Mouse (Mus musculus) R1 (cell line): ENCODE results near the gene Atg4a-ps.
A peak's percentile ranks its signal among the peaks of the same experiment; 100 is the strongest.

Experiments
- DNase-seq: peaks from one replicate; pipeline ENCODE4 v3.0.0-alpha.2; 2018; ENCODE audit warnings: low read depth, low spot score

The Atg4a-ps gene

DNA sequence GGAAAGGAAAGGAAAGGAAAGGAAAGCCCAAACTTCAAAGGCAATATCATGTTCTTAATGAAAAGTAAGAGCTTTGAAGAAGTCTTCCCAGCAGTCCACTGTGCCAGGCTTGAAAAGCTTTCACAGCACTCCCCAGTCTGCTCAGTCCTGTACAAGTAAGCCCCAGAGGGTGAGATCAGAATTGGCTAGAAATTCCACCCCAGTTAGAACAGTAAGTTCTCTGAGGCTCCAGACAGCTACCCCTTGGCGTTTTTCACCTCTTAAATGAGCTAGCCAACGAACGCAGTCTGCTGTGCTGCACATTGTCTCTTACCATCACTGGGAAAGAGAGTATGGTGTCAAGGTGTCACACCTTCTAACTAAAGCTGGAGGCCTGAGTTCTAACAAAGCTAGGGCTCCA is 18.2 kb downstream of the Atg4a-ps start:
- no peak for DNase-seq

DNA sequence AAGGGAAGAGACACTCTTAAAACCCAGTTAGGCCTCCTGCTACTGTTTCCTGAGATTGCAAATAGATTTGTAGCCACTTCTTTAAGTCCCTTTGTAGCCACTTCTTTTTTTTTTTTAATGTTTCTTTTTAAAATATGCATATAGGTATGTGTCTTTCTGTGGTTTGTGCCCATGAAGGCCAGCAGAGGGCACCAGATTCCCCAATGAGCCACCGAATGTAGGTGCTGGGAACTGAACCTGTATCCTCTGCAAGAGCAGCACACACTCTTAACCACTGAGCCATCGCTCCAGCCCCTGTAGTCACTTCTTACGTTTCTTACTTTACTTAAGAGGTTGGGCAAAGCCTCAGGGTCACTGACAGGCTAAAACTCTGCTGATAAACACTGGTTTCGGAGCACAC is 19.4 kb downstream of the Atg4a-ps start:
- DNase-seq, result peak; percentile 58

DNA sequence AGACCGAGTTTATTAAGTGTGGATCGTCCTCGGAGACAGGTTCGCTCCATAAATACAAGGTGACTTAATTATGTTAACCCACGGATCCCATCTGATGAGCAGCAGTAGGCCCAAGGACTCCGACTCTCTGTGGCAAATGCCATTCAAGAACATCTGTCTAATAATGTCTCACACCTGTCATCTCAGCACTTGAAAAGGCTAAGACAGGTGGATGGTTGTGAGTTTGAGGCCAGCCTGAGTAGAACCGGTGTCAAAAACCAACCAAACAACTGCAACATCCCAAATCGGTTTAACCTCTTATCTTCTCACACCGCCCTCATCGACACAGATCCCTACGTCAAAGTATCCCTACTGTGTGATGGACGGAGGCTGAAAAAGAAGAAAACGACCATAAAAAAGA is 20.7 kb downstream of the Atg4a-ps start:
- no peak for DNase-seq

DNA sequence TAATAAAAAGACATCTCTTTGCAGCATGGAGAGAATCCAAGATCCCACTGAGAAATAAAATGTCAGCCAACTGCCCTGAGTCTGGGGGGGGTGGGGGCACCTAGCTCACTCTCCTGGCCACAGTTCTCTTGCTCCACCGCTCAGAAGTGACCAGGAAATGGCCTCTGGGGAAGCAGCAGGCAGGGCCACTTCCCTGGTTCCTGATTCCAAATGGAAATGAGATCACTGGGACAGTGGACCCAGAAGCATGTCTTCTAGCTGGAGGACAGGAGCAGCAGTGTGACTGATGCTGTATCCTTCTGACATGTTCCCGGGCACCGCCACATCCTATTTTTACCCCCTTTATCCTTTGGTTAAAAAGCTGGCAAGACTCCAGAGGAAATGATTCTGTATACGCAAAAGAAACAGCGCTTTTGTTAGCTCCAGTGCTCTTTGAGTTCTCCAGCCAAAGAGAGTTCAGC is 21.2 kb downstream of the Atg4a-ps start:
- DNase-seq, result no peak

DNA sequence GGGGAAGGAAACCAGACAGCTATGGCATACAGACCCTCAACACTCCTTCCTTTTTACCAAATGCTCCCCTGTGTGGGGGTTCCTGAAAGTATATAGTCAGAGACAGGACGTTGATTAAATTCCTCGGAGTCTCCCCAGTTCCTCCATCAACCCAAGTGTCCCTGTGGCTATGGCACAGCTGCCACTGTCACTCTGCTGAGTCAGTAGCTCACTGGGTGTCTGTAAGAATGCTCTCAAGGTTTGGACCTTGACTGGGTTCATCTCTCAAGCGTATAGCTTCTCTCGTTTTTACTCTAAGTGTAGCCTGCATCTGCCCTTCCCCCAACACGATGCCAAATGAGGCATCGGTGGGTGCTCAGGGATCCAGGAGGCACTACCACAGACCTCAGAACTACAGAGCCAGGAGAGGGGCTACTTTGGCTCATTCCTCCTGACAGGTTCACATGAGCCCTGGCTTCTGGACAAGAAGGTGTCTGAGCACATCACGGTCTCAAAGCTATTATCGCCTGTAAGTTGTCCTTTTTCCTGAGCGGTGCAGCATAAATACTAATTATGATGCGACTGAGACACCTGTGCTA is 21.9 kb downstream of the Atg4a-ps start:
- DNase-seq, result no peak

DNA sequence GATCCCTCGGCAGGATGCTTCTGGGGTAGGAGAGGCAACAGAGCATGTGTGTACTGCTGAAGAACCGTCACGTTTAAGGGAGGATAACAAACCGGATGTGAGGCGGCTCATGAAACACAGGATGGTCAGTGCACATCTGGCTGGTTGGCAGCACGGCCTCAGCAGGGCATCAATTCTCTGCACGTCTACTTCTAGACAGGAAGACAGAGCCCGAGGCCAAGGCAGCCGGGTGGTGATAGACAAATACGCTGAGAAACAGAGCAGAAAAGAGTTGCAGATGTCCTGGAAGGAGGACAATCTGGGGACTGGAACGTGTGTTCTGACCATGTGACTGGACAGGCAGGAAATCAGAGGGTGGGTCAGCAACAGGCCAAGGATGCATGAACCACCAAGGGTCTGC is 25.8 kb downstream of the Atg4a-ps start:
- DNase-seq, result no peak

DNA sequence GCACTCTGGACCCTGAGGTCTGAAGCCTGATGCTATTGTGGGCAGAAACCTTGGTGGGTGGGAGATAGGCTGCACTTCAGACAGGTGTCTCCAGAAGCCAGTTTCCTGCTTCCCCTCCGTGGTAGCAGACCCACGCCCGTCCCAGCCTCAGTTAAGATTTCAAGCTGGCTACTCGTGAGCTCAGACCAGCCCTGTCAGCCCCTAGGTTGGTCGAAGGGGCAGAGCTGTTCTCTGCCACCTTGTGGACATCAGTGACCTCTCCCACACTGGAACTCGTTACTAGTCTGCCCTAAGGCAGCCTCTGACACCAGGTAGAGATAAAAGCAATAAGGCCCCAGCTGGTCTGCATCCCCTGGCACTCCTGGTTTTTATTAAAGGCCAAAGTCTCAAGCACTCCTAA is 28.9 kb downstream of the Atg4a-ps start:
- DNase-seq, result no peak

DNA sequence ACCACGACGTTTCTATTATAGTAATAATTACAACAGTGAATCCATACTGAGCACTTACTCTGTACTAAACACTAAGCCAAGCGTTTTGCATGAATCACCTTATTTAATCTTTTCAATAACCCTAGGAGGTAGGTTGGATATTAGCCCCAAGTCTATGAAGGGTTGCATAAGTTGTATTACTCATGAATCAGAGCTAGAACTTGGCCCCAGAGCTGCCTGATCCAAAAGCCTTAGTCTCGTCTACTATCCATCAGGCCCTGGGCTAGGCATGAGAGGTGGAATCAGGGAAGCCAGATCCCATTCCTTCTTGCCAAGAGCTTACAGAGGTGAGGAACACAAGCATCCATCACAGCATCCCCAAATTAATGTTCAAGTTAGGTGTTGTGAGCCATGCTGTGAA is 30.2 kb downstream of the Atg4a-ps start:
- DNase-seq, result no peak

DNA sequence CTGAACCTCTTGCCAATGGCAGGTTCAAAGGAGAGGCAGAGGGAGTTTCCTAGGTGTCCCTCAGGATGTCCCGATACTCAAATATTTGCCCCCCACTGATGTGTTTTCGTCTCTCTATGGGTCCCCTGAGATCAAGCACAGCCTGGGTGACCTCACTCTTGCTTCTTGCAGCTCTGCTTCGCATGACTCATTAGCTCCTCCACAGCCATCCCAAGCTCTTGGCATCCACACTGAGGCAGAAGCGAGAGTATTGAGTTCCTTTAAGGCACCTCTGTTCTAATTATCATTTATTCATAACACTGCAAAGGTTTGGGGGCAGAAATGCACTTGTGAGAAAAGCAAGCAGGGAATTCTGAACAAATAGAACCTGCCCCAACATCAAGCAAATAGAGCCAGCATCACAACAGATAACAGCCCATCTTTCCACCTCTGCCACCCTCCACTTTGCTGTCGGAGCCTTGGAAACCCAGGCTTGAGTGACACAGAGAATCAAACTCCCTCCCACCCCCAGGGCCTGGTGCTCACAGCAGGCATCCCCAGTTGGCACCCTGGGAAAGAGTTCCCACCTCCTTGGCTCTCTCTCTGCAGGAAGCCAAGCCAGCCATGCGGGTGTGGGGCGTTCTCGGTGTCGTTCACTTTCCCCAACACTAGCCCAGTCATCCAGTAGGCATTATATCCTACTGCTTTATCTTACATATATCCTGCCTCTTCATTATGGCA is 33.1 kb downstream of the Atg4a-ps start:
- DNase-seq, result no peak

DNA sequence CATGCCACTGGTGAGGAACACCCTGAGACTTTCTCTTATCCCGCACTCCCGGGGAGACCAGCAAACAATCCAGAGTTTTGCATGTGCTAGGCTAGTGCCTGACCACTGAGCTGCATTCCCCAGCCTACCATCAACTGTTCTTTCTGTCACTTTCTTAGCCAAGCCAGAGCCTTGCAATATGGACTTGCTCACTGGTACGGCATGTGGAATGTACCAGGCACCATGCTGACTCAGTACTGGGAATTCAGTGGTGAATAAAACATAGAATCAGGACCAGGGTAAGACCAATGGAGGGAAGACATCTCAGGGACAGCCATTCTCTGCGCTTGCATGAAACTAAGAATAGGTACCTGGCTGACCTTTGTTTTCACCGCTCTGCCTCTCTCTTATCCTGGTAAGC is 35.6 kb downstream of the Atg4a-ps start:
- DNase-seq, result no peak

DNA sequence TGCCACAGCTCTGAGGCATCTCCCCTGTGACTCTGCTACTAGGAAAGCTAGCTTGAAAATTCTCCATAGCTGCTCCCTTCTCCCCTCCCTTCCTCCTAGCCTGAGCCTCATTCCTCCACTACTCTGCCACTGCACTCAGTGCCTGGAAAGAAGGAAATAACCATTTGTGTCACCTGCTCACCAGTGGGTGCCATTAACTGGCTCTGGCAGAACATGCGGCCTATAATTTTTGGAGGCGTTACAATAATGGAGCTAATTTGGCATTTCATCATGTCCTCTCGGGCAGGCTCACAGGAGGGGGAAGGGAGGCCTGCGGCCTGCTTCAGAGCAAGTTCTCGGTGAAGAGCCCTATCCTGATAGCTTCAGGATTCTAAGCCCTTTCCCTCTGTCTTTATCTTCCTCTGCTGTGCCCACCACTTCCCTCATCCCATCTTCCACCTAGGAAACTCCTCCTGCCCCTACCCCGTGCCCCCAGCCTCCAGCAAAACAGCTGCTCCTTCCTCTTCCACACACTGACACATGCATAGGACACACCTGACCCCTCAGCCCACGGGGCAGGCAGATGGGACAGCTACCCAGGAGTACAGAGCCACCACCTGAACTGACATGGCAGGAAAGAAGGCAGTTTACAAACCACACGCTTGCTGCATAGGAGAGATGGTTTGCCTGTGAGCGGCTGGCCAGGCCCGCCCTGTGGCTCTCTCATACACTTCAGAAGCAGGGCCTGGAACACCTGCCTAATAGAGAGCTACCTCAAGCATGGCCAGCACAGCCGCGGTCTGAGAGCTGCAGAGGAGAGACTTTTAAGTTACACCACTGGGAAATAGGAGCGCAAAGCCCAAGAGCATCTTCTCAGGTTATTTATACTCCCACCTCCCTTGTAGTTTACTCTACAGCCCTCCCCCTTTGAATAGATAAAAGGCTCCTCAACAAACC is 38.9 kb downstream of the Atg4a-ps start:
- no peak for DNase-seq

DNA sequence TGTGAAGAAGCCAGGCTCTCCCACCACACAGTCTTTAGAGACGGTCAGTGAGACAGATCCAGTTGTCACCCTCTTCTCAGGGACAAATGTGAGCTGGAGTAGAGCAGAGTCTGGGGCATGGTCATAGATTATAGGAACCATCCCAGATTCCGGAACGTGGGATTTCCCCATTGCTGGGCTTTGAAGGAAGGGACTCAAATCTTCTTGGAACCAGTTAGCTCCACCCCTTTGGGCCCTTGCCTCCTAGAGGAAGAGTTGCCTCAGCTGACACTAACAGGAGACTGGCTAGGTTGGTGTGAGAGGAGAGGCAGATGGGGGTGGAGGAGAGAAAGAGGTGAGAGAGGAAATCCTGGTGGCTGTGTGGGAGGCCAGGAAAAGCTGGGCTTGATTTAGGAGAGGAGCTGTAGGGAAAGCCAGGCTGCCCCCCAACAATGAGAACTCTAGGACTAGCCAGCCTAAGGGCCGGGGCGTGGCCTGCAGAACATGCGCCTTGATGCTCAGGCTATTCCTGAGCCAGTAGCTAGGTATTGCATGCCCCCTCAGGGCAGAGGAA is 39.7 kb downstream of the Atg4a-ps start:
- no peak for DNase-seq

DNA sequence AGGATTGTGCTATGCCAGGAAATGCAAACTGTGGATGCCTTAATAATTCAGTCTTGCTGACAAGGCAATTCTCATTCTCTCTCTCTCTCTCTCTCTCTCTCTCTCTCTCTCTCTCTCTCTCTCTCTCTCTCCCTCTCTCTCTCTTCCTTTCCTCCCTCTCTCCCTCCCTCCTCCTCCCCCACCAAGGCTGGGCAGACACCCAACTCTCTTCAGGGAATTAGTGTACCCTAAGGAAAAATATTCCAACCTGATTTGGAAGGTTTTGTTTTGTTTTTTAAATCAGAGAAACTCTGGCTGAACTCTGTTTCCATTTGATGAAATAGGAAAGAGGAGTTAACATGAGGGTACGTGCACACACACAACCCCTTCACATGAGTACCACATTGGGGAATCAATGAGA is 44.3 kb downstream of the Atg4a-ps start:
- no peak for DNase-seq

DNA sequence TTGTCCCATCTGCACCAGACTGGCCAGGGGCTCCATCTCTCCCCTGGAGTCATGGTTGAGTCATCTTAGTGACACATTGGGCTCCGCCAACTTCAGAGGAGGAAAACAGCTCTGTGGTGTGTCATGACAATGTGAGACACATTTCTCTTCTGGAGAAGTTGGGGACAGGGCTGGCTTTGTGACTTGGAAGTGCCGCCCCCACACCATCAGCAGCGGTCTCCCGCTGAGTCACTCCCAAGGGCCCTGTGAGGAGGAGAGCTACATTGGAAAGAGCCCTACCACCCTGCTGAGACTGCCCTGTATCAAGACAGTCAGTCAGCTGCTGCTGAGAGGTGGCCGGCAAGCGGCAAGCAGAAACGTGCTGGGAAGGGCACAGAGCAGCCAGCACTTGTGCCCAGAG is 44.9 kb downstream of the Atg4a-ps start:
- DNase-seq, result no peak

DNA sequence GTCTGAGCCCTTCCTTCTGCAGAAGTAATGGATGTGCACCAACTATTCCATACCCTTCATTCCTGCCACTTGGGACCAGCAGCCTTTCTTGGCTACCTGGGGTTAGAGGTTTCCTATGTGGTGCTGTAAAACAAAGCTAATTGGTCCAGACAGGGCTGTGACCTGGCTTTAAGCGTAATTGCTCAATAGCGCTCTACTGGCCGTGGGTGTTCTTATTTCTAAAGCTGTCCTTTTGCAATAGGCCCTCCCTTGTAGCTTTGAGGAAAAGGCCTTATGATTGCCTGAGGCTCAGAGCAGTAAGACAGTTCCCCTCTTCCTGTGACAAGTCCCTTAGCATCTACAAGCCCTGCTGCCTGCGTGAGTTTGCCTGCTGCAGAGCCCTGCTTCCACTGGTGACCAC is 48.3 kb downstream of the Atg4a-ps start:
- no peak for DNase-seq

DNA sequence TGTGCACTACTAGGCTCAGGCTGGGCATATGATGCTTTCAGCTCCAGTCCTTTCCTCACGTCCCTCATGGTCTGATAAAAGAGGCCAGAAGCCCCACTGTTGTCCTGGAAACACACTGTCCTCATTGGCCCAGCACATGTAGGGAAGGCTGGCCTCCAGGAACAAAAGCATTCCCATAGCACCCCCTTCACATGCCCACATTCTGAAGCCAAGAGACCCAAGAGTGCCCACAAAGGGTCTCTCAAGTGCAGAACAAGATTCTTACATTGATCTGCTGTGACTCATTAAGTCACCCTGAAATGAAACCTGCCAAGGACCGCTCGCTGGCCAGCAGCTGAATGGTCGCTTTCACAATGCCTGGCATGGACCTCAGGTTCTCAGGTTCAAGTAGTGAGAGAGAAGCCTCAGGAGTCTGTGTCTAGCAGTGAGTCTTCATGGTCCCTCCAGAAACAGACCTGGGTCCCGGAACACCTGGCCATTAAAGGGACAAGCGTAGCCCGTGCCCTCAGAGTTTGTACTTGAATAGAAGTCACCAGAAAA is 50.5 kb downstream of the Atg4a-ps start:
- no peak for DNase-seq
